ENCODE assay signal across 16 mouse cellular contexts in genomic region chr3:105410810-105411209, GRCm38 (mm10). TPM values are rescaled to one million over a fixed set of nuclear protein-coding genes. Genes with fewer than 3 reads are reported as not detected.
"Had no signal": no experiment of that assay in that cellular context is flagged by ENCODE, and none has a peak within 500 bp of the region (broad histone marks: within the 10 kb centered on the region; RNA-seq: fewer than 3 reads in every experiment).

No protein-coding gene starts in this region.

- DNase-seq: lung, adult 2 months; lung, postnatal 14 days; lung, postnatal 36 days; right cerebral cortex, postnatal 14 days; thymus, adult 2 months; thymus, postnatal 25 days; thymus, postnatal 4 days had no signal

- ATAC-seq: lung, postnatal 0 days; midbrain, embryonic 13.5 days; midbrain, embryonic 15.5 days had no signal

- H3K27me3 ChIP-seq: lung, embryonic 15.5 days; midbrain, embryonic 13.5 days; midbrain, embryonic 15.5 days; neural tube, embryonic 12.5 days; stomach, embryonic 15.5 days had no signal

RNA-seq across cellular contexts. Expression of gene Kcnd3, which starts 41.3 kb away (rescaled TPM):
- total RNA-seq: monocyte, adult 5-6 weeks; neutrophil, adult 5-6 weeks had no signal
- polyA plus RNA-seq: macrophage had no signal
